In the genomic region with DNA sequence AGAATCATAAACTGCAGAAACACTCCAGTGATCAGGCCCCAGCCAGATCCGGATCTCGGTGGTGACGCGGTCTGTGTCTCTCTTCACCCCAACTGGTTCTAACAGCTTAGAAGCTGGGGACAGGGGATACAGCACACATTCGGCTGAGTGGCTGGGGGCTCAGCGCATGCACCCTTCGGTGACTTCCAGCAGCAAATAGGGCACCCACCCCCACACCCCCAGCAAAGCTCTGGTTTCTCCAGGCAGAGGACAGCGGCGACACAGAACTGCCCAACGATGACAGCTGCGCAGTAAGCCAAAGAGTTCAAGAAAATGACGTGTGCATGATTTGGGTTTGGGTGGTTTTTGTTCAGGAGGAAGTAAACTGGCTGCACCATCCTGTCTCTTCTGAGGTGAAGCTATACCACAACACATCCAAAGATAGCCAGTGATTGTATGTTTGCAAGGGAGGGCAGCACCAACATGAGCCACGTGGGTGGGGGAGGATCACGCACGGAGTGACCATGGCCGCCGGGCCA, we compare ENCODE assay signal across 13 mouse cellular contexts.
DNase-seq lines count a peak whose midpoint lies in the region; ATAC-seq and TF ChIP-seq lines count a peak whose summit lies in the region.
"Had no signal": no experiment of that assay in that cellular context is flagged by ENCODE, and none has a peak within 500 bp of the region (broad histone marks: within the 10 kb centered on the region; RNA-seq: fewer than 3 reads in every experiment).

No protein-coding gene starts in this region.

- H3K27ac ChIP-seq in hindbrain, embryonic 15.5 days (replicated peaks): peak overlapping the region; percentile 96
- H3K27ac ChIP-seq in hindbrain, embryonic 16.5 days (ENCODE audit: low read depth, low read length): no peak overlapping the region; the same call in 1 of the 2 replicates
- H3K27ac ChIP-seq in spleen, adult 2 months (ENCODE audit: insufficient read depth, low read length): peak overlapping the region; percentile 96
- peak overlapping the region; percentile 15; the same call in 1 of the 2 replicates for H3K27ac ChIP-seq in small intestine, adult 2 months (ENCODE audit: insufficient read depth, low read depth, low read length)
- no peak overlapping the region for H3K27ac ChIP-seq in lung, postnatal 0 days (ENCODE audit: low read length)
- no peak overlapping the region for H3K27ac ChIP-seq in limb, embryonic 10.5 days
- H3K27ac ChIP-seq: limb, embryonic 15.5 days had no signal

- no peak overlapping the region for H3K9ac ChIP-seq in hindbrain, embryonic 15.5 days
- no peak overlapping the region for H3K9ac ChIP-seq in hindbrain, embryonic 16.5 days (ENCODE audit: low read depth, low read length)
- H3K9ac ChIP-seq in lung, postnatal 0 days (replicated peaks; ENCODE audit: low read depth): no peak overlapping the region
- H3K9ac ChIP-seq: embryonic facial prominence, embryonic 15.5 days; limb, embryonic 15.5 days had no signal

- no peaks in the 10 kb centered on the region for H3K9me3 ChIP-seq in hindbrain, embryonic 15.5 days
- H3K9me3 ChIP-seq in hindbrain, embryonic 16.5 days (ENCODE audit: control insufficient read depth, low read length): no peaks in the 10 kb centered on the region
- no peaks in the 10 kb centered on the region for H3K9me3 ChIP-seq in lung, postnatal 0 days (ENCODE audit: low read length)
- no peaks in the 10 kb centered on the region for H3K9me3 ChIP-seq in limb, embryonic 10.5 days (replicated peaks)
- H3K9me3 ChIP-seq: embryonic facial prominence, embryonic 15.5 days; limb, embryonic 15.5 days had no signal

- no peaks in the 10 kb centered on the region for H3K36me3 ChIP-seq in hindbrain, embryonic 15.5 days
- no peaks in the 10 kb centered on the region for H3K36me3 ChIP-seq in hindbrain, embryonic 16.5 days (ENCODE audit: control insufficient read depth, insufficient read depth, low read length)
- H3K36me3 ChIP-seq in spleen, adult 2 months (ENCODE audit: control insufficient read depth, insufficient read depth, low read length): no peaks in the 10 kb centered on the region
- H3K36me3 ChIP-seq in small intestine, adult 2 months (ENCODE audit: control insufficient read depth, insufficient read depth, low read length): no peaks in the 10 kb centered on the region
- H3K36me3 ChIP-seq in lung, postnatal 0 days (ENCODE audit: insufficient read depth, low read length): no peaks in the 10 kb centered on the region
- no peaks in the 10 kb centered on the region for H3K36me3 ChIP-seq in limb, embryonic 10.5 days
- H3K36me3 ChIP-seq: embryonic facial prominence, embryonic 15.5 days; limb, embryonic 15.5 days had no signal

- WGBS in hindbrain, embryonic 15.5 days: 95% methylated on average over 17 of the region's 17 CpGs
- 88% methylated on average over 17 of the region's 17 CpGs for WGBS in hindbrain, embryonic 16.5 days
- WGBS in spleen, adult 2 months: 19% methylated on average over 17 of the region's 17 CpGs
- WGBS in small intestine, adult 2 months: 86% methylated on average over 17 of the region's 17 CpGs
- WGBS in lung, postnatal 0 days: 92% methylated on average over 17 of the region's 17 CpGs
- 94% methylated on average over 17 of the region's 17 CpGs for WGBS in limb, embryonic 10.5 days

- no peak for ATAC-seq in hindbrain, embryonic 15.5 days (ENCODE audit: low FRiP score, low read depth)
- no peak for ATAC-seq in hindbrain, embryonic 16.5 days
- peak; percentile 48 for ATAC-seq in granulocyte monocyte progenitor cell, adult 5-6 weeks (replicated peaks; ENCODE audit: poor library complexity, severe bottlenecking)
- ATAC-seq in lung, postnatal 0 days: no peak
- ATAC-seq: forebrain, postnatal 0 days had no signal

- H3K4me3 ChIP-seq in hindbrain, embryonic 15.5 days: no peak overlapping the region
- H3K4me3 ChIP-seq in hindbrain, embryonic 16.5 days (ENCODE audit: low read length): no peak overlapping the region
- H3K4me3 ChIP-seq in spleen, adult 2 months (ENCODE audit: extremely low read depth, insufficient read depth, insufficient read length): peak overlapping the region; percentile 56
- H3K4me3 ChIP-seq in small intestine, adult 2 months (ENCODE audit: low read depth, low read length): peak overlapping the region; percentile 29; the same call in 1 of the 2 replicates
- no peak overlapping the region for H3K4me3 ChIP-seq in lung, postnatal 0 days (ENCODE audit: low read depth, low read length)
- no peak overlapping the region for H3K4me3 ChIP-seq in limb, embryonic 10.5 days
- H3K4me3 ChIP-seq: embryonic facial prominence, embryonic 15.5 days; limb, embryonic 15.5 days had no signal

- no peaks in the 10 kb centered on the region for H3K27me3 ChIP-seq in hindbrain, embryonic 15.5 days
- H3K27me3 ChIP-seq in hindbrain, embryonic 16.5 days (replicated peaks; ENCODE audit: control insufficient read depth, insufficient read depth, low read length): no peaks in the 10 kb centered on the region
- H3K27me3 ChIP-seq in spleen, adult 2 months (ENCODE audit: control insufficient read depth, insufficient read depth, low read length): no peaks in the 10 kb centered on the region
- H3K27me3 ChIP-seq in small intestine, adult 2 months (ENCODE audit: control insufficient read depth, insufficient read depth, low read length): no peaks in the 10 kb centered on the region
- no peaks in the 10 kb centered on the region for H3K27me3 ChIP-seq in lung, postnatal 0 days (replicated peaks; ENCODE audit: insufficient read depth, low read length)
- no peaks in the 10 kb centered on the region for H3K27me3 ChIP-seq in limb, embryonic 10.5 days (ENCODE audit: low read depth, poor library complexity, severe bottlenecking)
- H3K27me3 ChIP-seq: embryonic facial prominence, embryonic 15.5 days; limb, embryonic 15.5 days had no signal

- no peak overlapping the region for H3K4me2 ChIP-seq in hindbrain, embryonic 15.5 days
- H3K4me2 ChIP-seq in hindbrain, embryonic 16.5 days (ENCODE audit: low read length): no peak overlapping the region
- H3K4me2 ChIP-seq in lung, postnatal 0 days (replicated peaks; ENCODE audit: low read depth, low read length): no peak overlapping the region
- H3K4me2 ChIP-seq: embryonic facial prominence, embryonic 15.5 days; limb, embryonic 15.5 days had no signal

- no peak for TF ChIP-seq CTCF in spleen, adult 2 months (IDR thresholded peaks at IDR 0.05; ENCODE audit: extremely low read depth, insufficient read depth, insufficient read length, insufficient replicate concordance)
- no peak for TF ChIP-seq CTCF in small intestine, adult 2 months (IDR thresholded peaks at IDR 0.05; ENCODE audit: extremely low read depth, insufficient read length, insufficient replicate concordance, low read depth, low read length)
- no peak for TF ChIP-seq CTCF in lung, postnatal 0 days (IDR thresholded peaks at IDR 0.05)

- no peak; the same call in 1 of the 2 replicates for TF ChIP-seq POLR2A in spleen, adult 2 months (IDR thresholded peaks at IDR 0.05; ENCODE audit: low read depth, low read length)
- no peak for TF ChIP-seq POLR2A in small intestine, adult 2 months (IDR thresholded peaks at IDR 0.05; ENCODE audit: low read depth, low read length)

- peaks cover 59% of the 10 kb centered on the region for H3K4me1 ChIP-seq in hindbrain, embryonic 15.5 days (replicated peaks)
- H3K4me1 ChIP-seq in hindbrain, embryonic 16.5 days (ENCODE audit: control insufficient read depth, insufficient read depth, low read depth, low read length): peaks cover 18% of the 10 kb centered on the region
- peaks cover 34% of the 10 kb centered on the region; the same call in 1 of the 2 replicates for H3K4me1 ChIP-seq in spleen, adult 2 months (ENCODE audit: control insufficient read depth, insufficient read depth, insufficient read length)
- peaks cover 21% of the 10 kb centered on the region for H3K4me1 ChIP-seq in small intestine, adult 2 months (ENCODE audit: control insufficient read depth, insufficient read depth, insufficient read length, low read length)
- H3K4me1 ChIP-seq in lung, postnatal 0 days (ENCODE audit: insufficient read depth, low read depth, low read length): peaks cover 5% of the 10 kb centered on the region; the same call in 1 of the 2 replicates
- H3K4me1 ChIP-seq in limb, embryonic 10.5 days: peaks cover 40% of the 10 kb centered on the region

- DNase-seq in spleen, adult 2 months (ENCODE audit: low read depth in 1 of 2, low spot score in 2 of 2): peak; percentile 35 to 71
- no peak for DNase-seq in spleen, postnatal 4 days (ENCODE audit: low spot score in 2 of 2)
- DNase-seq in lung, postnatal 0 days (ENCODE audit: low spot score): no peak
- DNase-seq in limb, embryonic 10.5 days (ENCODE audit: low spot score): no peak
- DNase-seq: cerebellum, postnatal 14 days; forebrain, postnatal 0 days; right cerebral cortex, adult 18-20 months had no signal

- TF ChIP-seq EP300 in lung, postnatal 0 days (IDR thresholded peaks at IDR 0.05): no peak

Comparison
In these comparisons a context has a peak if more than half of its experiments do, and no peak if none do; other contexts are left out.
1. H3K27ac ChIP-seq: peak in hindbrain, embryonic 15.5 days (single experiment), spleen, adult 2 months (single experiment) and small intestine, adult 2 months (single experiment); none in hindbrain, embryonic 16.5 days (single experiment), lung, postnatal 0 days (single experiment) and limb, embryonic 10.5 days (single experiment).
2. DNase-seq: peak in spleen, adult 2 months (2 of 2); none in spleen, postnatal 4 days (0 of 2), lung, postnatal 0 days (single experiment) and limb, embryonic 10.5 days (single experiment).
3. H3K4me3 ChIP-seq: peak in spleen, adult 2 months (single experiment) and small intestine, adult 2 months (single experiment); none in hindbrain, embryonic 15.5 days (single experiment), hindbrain, embryonic 16.5 days (single experiment), lung, postnatal 0 days (single experiment) and limb, embryonic 10.5 days (single experiment).